Mouse (Mus musculus) neural tube, embryonic 11.5 days (tissue): Measurements from ENCODE around the gene Apaf1. TPM values are rescaled to one million over a fixed set of nuclear protein-coding genes. Genes with fewer than 3 reads are reported as not detected.

Source experiments
- ATAC-seq: fragments of 200-750 bp; cut with Nextera tagmentation; 2 replicates; pipeline ENCODE4 v1.8.0; 2017; ENCODE audit warnings: moderate number of reproducible peaks, mild to moderate bottlenecking, moderate TSS enrichment, moderate library complexity; ENCODE audit not compliant: insufficient read depth, low FRiP score, low TSS enrichment
- DNase-seq: peaks from one replicate; pipeline ENCODE4 v3.0.0-alpha.2; 2015; ENCODE audit warnings: low spot score
- H3K27ac ChIP-seq: fragments of 300-500 bp; sonication (generic); 2 replicates; pipeline ENCODE4 v1.5.1; 2014; ENCODE audit warnings: low read depth, mild to moderate bottlenecking, low read length
- H3K27me3 ChIP-seq: fragments of 300-500 bp; sonication (generic); 2 replicates; pipeline ENCODE4 v1.6.1; 2014; ENCODE audit warnings: mild to moderate bottlenecking, low read length, mixed read lengths; ENCODE audit not compliant: control insufficient read depth, insufficient read depth
- H3K36me3 ChIP-seq: fragments of 300-500 bp; sonication (generic); 2 replicates; pipeline ENCODE4 v1.6.1; 2014; ENCODE audit warnings: mild to moderate bottlenecking, low read length, moderate library complexity, mixed read lengths; ENCODE audit not compliant: control insufficient read depth, insufficient read depth
- H3K4me1 ChIP-seq: fragments of 300-500 bp; sonication (generic); 2 replicates; pipeline ENCODE4 v1.6.1; 2014; ENCODE audit warnings: low read length, mixed read lengths; ENCODE audit not compliant: control insufficient read depth, insufficient read depth
- H3K4me2 ChIP-seq: fragments of 300-500 bp; sonication (generic); 2 replicates; pipeline ENCODE4 v1.6.1; 2014; ENCODE audit warnings: low read depth, mild to moderate bottlenecking, moderate library complexity
- H3K4me3 ChIP-seq: fragments of 300-500 bp; sonication (generic); 2 replicates; pipeline ENCODE4 v1.5.1; 2014; ENCODE audit warnings: low read depth, low read length
- H3K9ac ChIP-seq: fragments of 300-500 bp; sonication (generic); 2 replicates; pipeline ENCODE4 v1.6.1; 2014; ENCODE audit warnings: mild to moderate bottlenecking, low read length
- H3K9me3 ChIP-seq: fragments of 300-500 bp; sonication (generic); 2 replicates; pipeline ENCODE4 v1.6.1; 2016; ENCODE audit warnings: low read length; ENCODE audit not compliant: control insufficient read depth
- WGBS: fragments of 180-500 bp; shearing (Covaris S2); extraction: QIAGEN DNeasy Blood & Tissue Kit; methylation state at CpG from one replicate; pipeline ENCODE4 v1.1.7; 2014; 5-methylcytosine and 5-hydroxymethylcytosine counted together
- polyA plus RNA-seq: library from polyadenylated mRNA; unstranded; fragments of >200 nt; fragmentation: Nextera tagmentation; extraction: Ambion mirVana; gene quantifications from 2 replicates; pipeline ENCODE4 v1.2.1, GENCODE M21; 2014

Apaf1 gene
- polyA plus RNA-seq, 1 experiment from 2014 or later, result 27.4 TPM

DNA sequence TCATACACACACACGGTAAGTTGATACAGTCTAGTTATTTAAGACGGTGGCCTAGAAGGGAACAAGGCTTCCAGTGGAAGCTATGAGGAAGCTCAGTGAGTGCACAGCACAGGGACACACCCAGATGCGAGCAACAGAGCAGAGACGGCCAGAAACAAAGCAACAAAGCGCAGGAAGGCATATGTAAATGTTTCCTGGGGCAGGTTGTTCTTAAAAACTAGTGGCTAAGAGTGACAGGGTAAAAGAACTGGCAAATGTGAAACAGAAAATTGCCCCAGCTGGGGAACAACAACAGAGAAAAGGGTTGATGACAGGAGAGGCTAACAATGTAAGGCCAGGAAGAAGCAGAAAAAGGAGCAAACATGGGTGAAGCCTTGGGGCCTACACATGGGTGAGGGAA lies 54.6 kb downstream of the Apaf1 start:
- H3K9me3 ChIP-seq, result no peaks in the 10 kb centered on the region
- H3K4me1 ChIP-seq, result no peaks in the 10 kb centered on the region
- DNase-seq (no peak), ATAC-seq (no peak)
- no peak overlapping the region for H3K27ac ChIP-seq
- H3K9ac ChIP-seq, result no peak overlapping the region
- H3K27me3 ChIP-seq, result no peaks in the 10 kb centered on the region
- H3K4me3 ChIP-seq, result no peak overlapping the region
- H3K36me3 ChIP-seq, result no peaks in the 10 kb centered on the region
- 81% methylated on average over 5 of the region's 5 CpGs for WGBS
- no peak overlapping the region for H3K4me2 ChIP-seq

DNA sequence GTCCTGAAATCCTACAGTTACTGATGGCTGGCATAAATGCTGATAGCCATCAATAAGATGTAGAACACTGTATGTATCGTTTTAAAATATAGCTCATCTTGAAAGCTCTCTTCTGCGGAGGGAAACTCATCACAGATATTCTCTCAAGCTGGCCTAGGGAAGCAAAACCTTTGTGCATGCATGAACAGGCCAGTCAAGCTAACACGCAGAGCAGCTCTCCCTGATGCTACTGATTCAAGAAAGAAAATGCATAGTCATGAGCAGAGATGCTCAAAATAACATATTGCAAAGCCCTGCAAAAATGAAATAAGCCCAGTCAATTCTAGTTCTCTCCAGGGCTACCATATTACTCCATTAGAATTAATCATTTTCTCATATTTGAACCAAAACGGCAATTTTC lies 55.1 kb downstream of the Apaf1 start:
- WGBS, result 93% methylated on average over 4 of the region's 4 CpGs
- H3K36me3 ChIP-seq, result no peaks in the 10 kb centered on the region
- no peak for ATAC-seq

DNA sequence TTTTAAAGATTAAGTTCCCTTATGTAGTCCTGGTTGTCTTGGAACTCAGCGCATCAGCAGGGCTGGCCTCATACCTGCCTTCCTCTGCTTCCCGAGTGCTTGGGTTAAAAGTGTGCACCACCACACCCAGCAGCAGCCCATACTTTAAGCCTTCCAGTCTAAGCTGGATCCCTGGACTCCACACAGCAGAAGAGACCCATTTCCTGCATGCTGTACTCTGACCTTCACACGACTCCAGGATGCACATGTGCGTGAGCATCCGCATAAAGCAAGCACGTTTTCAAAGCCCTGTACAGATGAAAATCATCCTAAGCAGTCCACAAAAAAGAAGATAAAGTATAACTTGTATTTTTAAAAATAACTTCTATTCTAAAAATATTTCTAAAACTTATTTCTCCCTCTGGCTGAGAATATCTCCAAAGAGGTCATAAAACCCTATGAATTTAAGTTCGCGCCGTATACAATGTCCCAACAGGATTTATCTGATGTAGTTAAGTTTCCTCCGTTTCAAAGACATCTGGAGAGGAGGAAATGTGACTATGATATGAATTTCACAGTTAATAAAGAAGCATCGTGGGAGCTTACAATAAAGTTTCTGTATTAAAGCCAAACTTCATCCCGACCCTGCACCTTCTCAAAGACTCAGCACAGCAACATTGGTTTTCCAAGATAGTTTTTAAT lies 76.6 kb downstream of the Apaf1 start:
- Histone ChIP-seq H3K9ac (no peak overlapping the region), H3K4me1 (no peaks in the 10 kb centered on the region), H3K4me2 (no peak overlapping the region), H3K27me3 (no peaks in the 10 kb centered on the region), H3K9me3 (no peaks in the 10 kb centered on the region), H3K4me3 (no peak overlapping the region), H3K27ac (no peak overlapping the region), H3K36me3 (0 out of 2 replicates have a peak, but pooled peaks cover 2% of the 10 kb centered on the region)
- no peak for DNase-seq
- WGBS, result 91% methylated on average over 12 of the region's 12 CpGs
- ATAC-seq, result no peak

More for the DNA sequence above, 55.1 kb downstream of the Apaf1 start:
- Histone ChIP-seq H3K27me3 (no peaks in the 10 kb centered on the region), H3K4me2 (no peak overlapping the region), H3K4me3 (no peak overlapping the region), H3K9me3 (no peaks in the 10 kb centered on the region), H3K4me1 (no peaks in the 10 kb centered on the region), H3K27ac (no peak overlapping the region), H3K9ac (no peak overlapping the region)
- no peak for DNase-seq

DNA sequence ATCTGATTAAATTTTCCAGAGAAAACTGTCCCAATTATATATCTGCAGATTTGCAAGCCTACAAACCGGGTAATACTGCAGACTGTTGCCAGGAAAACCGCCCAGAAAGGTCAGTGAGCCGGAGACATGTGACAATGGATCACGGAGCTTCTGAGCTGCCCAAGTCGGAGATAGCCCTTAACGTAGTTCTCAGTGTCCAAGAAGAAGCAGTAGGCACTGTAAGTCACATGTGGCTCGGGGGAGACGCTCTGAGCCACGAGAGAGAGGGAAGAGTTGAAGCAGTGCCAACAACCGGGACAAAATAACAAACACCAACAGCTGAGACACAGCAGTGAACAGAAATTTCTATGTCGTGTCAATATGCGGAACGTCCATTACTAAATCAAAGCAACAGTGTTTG lies 81.1 kb downstream of the Apaf1 start:
- H3K27me3 ChIP-seq, result no peaks in the 10 kb centered on the region
- H3K4me1 ChIP-seq, result no peaks in the 10 kb centered on the region
- no peaks in the 10 kb centered on the region for H3K36me3 ChIP-seq
- no peak overlapping the region for H3K4me3 ChIP-seq
- no peak overlapping the region for H3K9ac ChIP-seq
- ATAC-seq (no peak), DNase-seq (no peak)
- H3K4me2 ChIP-seq, result no peak overlapping the region
- no peaks in the 10 kb centered on the region for H3K9me3 ChIP-seq
- 84% methylated on average over 13 of the region's 13 CpGs for WGBS
- no peak overlapping the region for H3K27ac ChIP-seq

DNA sequence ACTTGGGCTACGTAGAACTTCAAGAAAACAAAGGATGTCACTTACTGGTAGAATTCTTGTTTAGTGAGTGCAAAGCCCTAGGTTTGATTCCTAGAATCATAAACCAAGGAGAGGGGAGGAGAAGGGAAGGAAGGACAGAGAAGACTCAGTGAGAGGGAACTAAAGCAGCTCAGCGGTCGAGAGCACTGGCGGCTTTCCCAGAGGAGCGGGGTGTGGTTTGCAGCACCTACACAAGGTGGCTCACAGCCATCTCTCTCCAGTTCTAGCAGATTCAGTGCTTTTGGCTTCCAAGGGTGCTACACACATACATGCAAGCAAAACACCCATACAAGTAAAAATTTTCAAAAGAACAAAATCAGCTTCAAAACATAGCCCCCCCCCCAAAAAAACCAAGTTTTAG lies 82.7 kb downstream of the Apaf1 start:
- 92% methylated on average over 5 of the region's 5 CpGs for WGBS
- H3K27ac ChIP-seq, result no peak overlapping the region
- ATAC-seq, result no peak

DNA sequence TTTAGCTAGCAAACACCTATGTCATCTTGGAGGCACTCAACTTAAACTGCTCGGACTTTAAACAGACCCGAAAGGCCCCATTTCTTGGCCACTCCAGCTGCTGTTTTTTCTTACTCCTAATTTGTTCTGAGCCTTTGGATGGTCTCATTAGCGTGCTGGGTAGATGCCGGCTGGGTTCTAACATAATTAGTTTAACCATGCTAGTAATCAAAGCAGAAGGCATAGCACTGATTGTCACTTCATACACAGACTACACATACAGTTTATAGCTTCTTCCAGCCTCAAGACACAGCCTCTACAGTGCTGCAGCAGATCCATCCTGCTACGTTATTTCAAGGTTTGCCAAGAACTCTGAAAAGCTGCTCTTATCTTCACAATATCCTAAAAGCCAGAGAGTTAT lies 88.7 kb downstream of the Apaf1 start:
- no peaks in the 10 kb centered on the region for H3K9me3 ChIP-seq
- DNase-seq (no peak), ATAC-seq (no peak)
- no peaks in the 10 kb centered on the region for H3K36me3 ChIP-seq
- H3K27me3 ChIP-seq, result no peaks in the 10 kb centered on the region
- H3K9ac ChIP-seq, result no peak overlapping the region
- no peak overlapping the region for H3K27ac ChIP-seq
- no peak overlapping the region for H3K4me2 ChIP-seq
- H3K4me1 ChIP-seq, result no peaks in the 10 kb centered on the region
- H3K4me3 ChIP-seq, result no peak overlapping the region
- 93% methylated on average over 5 of the region's 5 CpGs for WGBS

More for the DNA sequence above, 82.7 kb downstream of the Apaf1 start:
- H3K36me3 ChIP-seq, result no peaks in the 10 kb centered on the region
- no peak overlapping the region for H3K9ac ChIP-seq
- no peak for DNase-seq
- no peak overlapping the region for H3K4me3 ChIP-seq
- no peaks in the 10 kb centered on the region for H3K9me3 ChIP-seq
- no peak overlapping the region for H3K4me2 ChIP-seq
- H3K4me1 ChIP-seq, result no peaks in the 10 kb centered on the region
- H3K27me3 ChIP-seq, result no peaks in the 10 kb centered on the region

DNA sequence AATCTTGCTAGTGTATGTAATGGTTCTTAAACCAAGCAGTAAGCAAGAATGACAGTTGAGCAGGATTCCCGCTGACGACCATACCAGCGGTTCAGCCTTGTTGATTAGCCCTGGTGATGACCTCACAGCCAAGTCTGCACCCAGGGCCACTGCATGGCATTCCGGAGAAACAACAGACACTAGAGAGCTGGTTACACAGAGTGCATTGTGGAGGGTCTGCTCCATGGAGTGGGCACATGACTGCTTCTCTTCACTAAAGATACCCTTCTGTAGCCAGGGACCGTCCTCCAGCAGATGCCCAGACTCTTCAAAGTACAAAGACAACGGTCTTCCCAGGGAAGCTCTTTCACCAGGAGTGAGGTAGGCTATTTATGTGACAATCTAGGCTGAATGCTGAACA lies 90.3 kb downstream of the Apaf1 start:
- Histone ChIP-seq H3K27ac (no peak overlapping the region), H3K27me3 (no peaks in the 10 kb centered on the region), H3K4me2 (no peak overlapping the region), H3K4me1 (no peaks in the 10 kb centered on the region), H3K9me3 (no peaks in the 10 kb centered on the region), H3K36me3 (no peaks in the 10 kb centered on the region), H3K9ac (no peak overlapping the region), H3K4me3 (no peak overlapping the region)
- DNase-seq (no peak), ATAC-seq (no peak)
- WGBS, result 92% methylated on average over 6 of the region's 6 CpGs

DNA sequence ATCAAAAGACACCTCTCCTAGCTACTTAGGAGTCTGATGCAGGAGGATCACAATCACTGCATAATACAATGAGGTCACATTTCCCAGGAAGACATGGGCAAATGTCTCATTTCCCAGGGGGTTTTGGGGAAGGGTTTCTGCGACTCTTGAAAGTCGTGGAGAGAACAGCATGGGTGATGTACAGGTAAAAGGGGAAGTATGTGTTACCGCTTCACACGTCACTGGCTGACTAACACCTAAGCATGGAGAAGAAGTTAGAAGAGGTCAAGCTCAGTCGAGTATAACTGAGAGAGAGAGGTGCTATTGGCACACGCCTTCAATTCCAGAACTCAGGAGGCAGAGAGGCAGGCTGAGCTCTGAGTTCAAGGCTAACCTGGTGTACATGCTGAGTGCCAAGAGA lies 92.2 kb downstream of the Apaf1 start:
- Histone ChIP-seq H3K4me2 (no peak overlapping the region), H3K4me3 (no peak overlapping the region), H3K9ac (no peak overlapping the region), H3K9me3 (no peaks in the 10 kb centered on the region), H3K4me1 (no peaks in the 10 kb centered on the region), H3K27ac (no peak overlapping the region), H3K36me3 (no peaks in the 10 kb centered on the region), H3K27me3 (no peaks in the 10 kb centered on the region)
- DNase-seq (no peak), ATAC-seq (no peak)
- 93% methylated on average over 6 of the region's 6 CpGs for WGBS

DNA sequence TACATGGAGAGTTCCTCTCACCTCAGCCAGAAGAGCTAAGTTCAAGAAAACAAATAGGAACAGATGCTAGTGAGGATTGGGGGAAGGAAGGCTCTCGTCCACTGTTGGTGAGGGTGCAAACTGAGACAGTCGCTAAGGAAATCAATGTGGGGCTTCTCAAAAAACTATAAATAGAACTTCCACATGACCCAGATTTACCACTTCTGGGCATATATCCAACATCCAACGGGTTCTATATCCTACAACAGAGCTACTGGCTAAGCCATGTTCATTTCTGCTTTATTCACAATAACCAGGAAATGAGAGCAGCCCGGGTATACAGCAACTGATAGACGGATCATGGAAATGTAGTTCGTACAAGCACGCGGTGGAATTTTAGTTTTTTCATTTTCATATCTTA lies 99.5 kb downstream of the Apaf1 start:
- Histone ChIP-seq H3K9ac (no peak overlapping the region), H3K27ac (no peak overlapping the region), H3K9me3 (no peaks in the 10 kb centered on the region), H3K27me3 (no peaks in the 10 kb centered on the region), H3K4me1 (no peaks in the 10 kb centered on the region), H3K4me2 (no peak overlapping the region), H3K36me3 (no peaks in the 10 kb centered on the region), H3K4me3 (no peak overlapping the region)
- ATAC-seq (no peak), DNase-seq (no peak)
- 91% methylated on average over 8 of the region's 8 CpGs for WGBS
